Mouse (Mus musculus) left cerebral cortex, postnatal 14 days (tissue): Measurements from ENCODE around the gene Fam71d. TPM values are rescaled to one million over a fixed set of nuclear protein-coding genes. Genes with fewer than 3 reads are reported as not detected.
A peak's percentile ranks its signal among the peaks of the same experiment; 100 is the strongest.

ENCODE experiments used
- DNase-seq, 2 experiments: peaks; one replicate each; pipeline ENCODE4 v3.0.0; 2021 to 2022; ENCODE audit warnings: low spot score in 2 of 2, mixed read lengths in 1 of 2
- intact Hi-C: fragments of 180-260 bp; cut with DNase I; formaldehyde crosslinking; loops from one replicate; pipeline ENCODE4 v1.15.1; 2025
- total RNA-seq, 2 experiments: library from RNA; stranded (reverse); gene quantifications; 2 replicates each; pipeline ENCODE4 v1.2.3; 2021

The Fam71d gene
- total RNA-seq, 2 experiments from 2014 or later, result 0.21 to 0.97 TPM

DNA sequence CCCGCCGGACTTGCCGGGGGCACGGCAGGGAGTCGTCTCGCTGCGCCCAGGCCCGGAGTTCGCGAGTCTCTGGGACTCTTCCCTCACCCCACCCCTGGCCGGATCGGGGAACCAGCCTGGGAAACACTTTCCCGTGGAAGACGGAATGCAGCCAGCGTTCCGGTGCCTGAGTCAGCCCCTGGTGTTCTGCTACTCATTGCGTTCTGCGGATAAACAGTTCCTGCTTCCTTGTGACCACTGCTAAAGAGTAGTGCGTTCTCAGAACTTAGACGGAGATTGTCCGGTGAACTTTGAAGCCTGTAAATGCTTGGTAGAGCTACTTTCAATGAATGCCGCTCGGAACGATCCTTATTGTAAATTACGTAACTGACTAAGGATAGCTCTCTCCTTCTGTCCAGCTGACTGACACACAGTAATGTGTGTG lies 58.1 kb downstream of the Fam71d start:
- DNase-seq, result peak; percentile 33 to 47
- intact Hi-C loops, result loop anchor here (10.0 kb wide), 1 partner anchor 525 kb away; the partner anchor contains the start of gene Gphn

DNA sequence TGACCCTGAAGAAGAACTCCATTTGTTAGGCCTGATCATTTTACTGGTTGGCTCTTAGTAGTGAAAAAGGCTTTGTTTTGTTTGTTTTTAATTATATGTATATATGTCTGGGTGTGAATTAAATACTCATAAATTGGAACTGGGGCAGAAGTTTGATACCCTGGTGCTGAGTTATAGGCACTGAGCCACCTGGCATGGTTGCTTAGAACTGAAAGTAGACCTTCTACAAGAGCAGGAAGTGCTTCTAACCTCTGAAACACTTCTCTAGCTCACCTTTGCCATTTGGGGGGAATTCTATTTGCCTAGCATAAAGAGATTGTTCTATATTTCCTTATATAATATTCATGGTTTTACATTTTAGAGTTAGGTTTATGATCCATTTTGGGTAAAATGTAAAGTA lies 70.6 kb downstream of the Fam71d start:
- no peak for DNase-seq
- intact Hi-C loops, result no loop called here

DNA sequence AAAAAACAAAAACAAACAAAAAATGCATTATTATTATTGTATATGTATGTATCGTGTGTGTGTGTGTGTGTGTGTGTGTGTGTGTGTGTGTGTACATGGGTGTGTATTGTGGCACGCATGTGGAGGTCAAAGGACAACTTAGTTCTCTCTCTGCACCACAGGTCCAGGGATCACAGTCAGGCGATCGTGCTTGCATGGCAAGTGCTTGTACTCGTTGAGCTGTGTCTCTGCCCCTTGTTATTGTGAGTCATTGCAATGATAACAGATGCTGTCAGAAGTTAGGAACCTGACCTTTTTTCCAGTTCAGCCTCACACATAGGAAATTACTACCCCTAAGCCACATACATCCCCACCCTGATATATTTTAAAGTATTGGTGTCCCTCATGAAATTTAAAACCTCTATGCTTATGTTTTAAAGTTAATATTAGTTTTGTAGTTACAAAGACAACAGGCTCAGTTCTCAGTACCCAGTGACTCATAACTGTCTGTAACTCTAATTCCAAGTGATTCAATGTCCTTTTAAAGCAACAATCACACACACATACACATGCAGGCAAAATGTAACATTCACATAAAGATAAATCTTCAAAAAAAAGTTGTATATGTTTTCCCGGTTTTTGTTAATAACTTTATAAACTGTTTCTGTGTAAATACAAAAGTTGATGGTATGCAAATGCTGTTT lies 77.8 kb downstream of the Fam71d start:
- intact Hi-C loops, result no loop called here
- DNase-seq, result no peak

DNA sequence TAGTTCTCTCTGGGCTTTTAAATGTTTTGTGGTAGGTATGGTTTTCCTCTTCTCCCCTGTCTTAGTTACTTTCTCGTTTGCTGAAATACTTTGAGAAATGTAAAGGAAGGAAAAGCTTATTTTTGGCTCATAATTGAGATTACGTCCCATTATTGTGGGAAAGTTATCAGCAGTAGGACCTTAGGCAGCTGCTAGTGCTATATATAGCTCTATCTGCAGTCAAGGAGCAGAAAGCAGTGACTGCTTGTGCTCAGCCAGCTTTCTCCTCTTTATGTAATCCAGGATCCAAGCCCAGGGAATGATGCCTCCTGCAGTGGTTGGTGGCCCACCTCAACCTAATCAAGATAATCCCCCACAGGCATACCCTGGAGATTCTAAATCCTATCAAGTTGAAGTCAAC lies 81.9 kb downstream of the Fam71d start:
- intact Hi-C loops, result no loop called here
- no peak for DNase-seq

DNA sequence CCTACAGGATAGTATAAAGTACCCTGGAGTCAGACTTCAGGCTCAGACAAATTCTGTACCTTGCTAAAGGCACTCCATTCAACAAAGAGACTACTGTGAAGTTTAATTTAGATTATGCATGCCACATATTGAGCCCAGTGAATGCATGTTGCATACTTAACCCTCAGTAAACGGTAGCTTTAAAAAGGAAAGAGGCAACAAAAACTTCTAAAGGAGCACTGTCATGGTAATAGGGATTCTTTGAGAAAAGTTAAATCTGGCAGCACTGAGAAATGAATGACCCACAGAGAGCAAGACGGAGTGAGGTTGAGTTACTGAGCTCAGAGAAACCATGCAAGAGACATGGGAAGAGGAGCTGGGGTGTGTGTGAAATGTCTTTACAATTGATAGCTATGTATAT lies 86.6 kb downstream of the Fam71d start:
- no peak for DNase-seq
- intact Hi-C loops, result no loop called here

DNA sequence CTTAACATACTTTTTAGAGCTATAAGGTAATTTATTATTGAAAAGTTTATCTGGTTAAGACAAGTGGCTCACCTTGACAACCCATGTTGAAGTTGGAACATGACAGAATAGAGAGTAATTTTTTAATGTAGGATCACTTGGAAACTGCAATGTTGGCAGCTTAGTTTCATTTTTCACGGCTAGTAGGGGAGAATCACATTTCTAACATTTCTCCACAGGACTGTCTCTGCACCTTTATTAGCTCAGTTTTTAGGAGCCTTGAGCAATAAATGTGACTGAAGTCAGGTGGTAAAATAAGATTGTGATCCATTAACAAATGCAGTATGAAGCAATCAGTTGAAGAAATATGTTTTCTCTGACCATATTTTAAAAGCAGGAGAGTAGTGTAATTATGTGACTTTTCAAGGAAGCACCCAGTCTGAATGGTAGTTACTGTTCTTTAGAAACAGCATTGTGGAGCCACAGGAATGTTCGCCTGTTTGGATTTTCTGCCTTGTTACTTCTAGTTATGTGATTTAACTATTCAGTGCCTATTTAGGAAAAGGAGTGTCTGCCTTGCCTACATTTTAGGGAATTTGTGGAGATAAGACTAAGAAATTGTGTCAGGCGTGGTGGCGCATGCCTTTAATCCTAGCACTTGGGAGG lies 87.2 kb downstream of the Fam71d start:
- intact Hi-C loops, result no loop called here
- no peak for DNase-seq

Other genes with a start within 250 kb of the Fam71d start
- gene Mpp5, start 57.4 kb downstream of the Fam71d start, total RNA-seq, result 10 to 100 TPM; 14.3 to 18.9 TPM
- 100 to 1,000 TPM; 251 to 257 TPM for gene Atp6v1d, start 170.1 kb downstream of the Fam71d start, total RNA-seq
- gene Eif2s1, start 170.3 kb downstream of the Fam71d start, total RNA-seq, result 10 to 100 TPM; 55.4 to 62.5 TPM
- under 1 TPM; 0.27 to 0.37 TPM for gene Plek2, start 215.4 kb downstream of the Fam71d start, total RNA-seq